Mouse (Mus musculus): ENCODE results near the gene Epb41l5. TPM values are rescaled to one million over a fixed set of nuclear protein-coding genes. Genes with fewer than 3 reads are reported as not detected.

Epb41l5 gene
- polyA plus RNA-seq, 1 experiment, result 0.30 TPM

GRCm38 (mm10) chr1:119518786-119519185 lies 130.0 kb downstream of the Epb41l5 start:
- Histone ChIP-seq H3K27ac (ENCODE audit: insufficient read depth, low read length) (no peak overlapping the region), H3K36me3 (ENCODE audit: control insufficient read depth, insufficient read depth, low read length) (no peaks in the 10 kb centered on the region), H3K4me1 (ENCODE audit: control insufficient read depth, insufficient read depth, insufficient read length) (no peaks in the 10 kb centered on the region), H3K27me3 (ENCODE audit: control insufficient read depth, insufficient read depth, low read length) (no peaks in the 10 kb centered on the region), H3K4me3 (ENCODE audit: extremely low read depth, insufficient read depth, insufficient read length) (no peak overlapping the region)
- DNase-seq (ENCODE audit: low read depth in 1 of 2, low spot score in 2 of 2), result no peak
- no peak for TF ChIP-seq POLR2A (IDR thresholded peaks at IDR 0.05; ENCODE audit: low read depth, low read length)
- TF ChIP-seq CTCF (IDR thresholded peaks at IDR 0.05; ENCODE audit: extremely low read depth, insufficient read depth, insufficient read length, insufficient replicate concordance), result no peak

- Histone ChIP-seq H3K27ac (ENCODE audit: insufficient read depth, low read length) (no peak overlapping the region), H3K36me3 (ENCODE audit: control insufficient read depth, insufficient read depth, low read length) (no peaks in the 10 kb centered on the region), H3K4me3 (ENCODE audit: extremely low read depth, insufficient read depth, insufficient read length) (no peak overlapping the region), H3K27me3 (ENCODE audit: control insufficient read depth, insufficient read depth, low read length) (no peaks in the 10 kb centered on the region), H3K4me1 (ENCODE audit: control insufficient read depth, insufficient read depth, insufficient read length) (no peaks in the 10 kb centered on the region)
- DNase-seq (ENCODE audit: low read depth in 1 of 2, low spot score in 2 of 2), result no peak
- TF ChIP-seq CTCF (IDR thresholded peaks at IDR 0.05; ENCODE audit: extremely low read depth, insufficient read depth, insufficient read length, insufficient replicate concordance) (no peak), POLR2A (IDR thresholded peaks at IDR 0.05; ENCODE audit: low read depth, low read length) (no peak)
- 90% methylated on average over 7 of the region's 7 CpGs for WGBS
These were observed 130.7 kb downstream of the Epb41l5 start for GRCm38 (mm10) chr1:119518060-119518459.

- Histone ChIP-seq H3K27me3 (ENCODE audit: control insufficient read depth, insufficient read depth, low read length) (no peaks in the 10 kb centered on the region), H3K4me1 (ENCODE audit: control insufficient read depth, insufficient read depth, insufficient read length) (no peaks in the 10 kb centered on the region), H3K36me3 (ENCODE audit: control insufficient read depth, insufficient read depth, low read length) (no peaks in the 10 kb centered on the region), H3K4me3 (ENCODE audit: extremely low read depth, insufficient read depth, insufficient read length) (no peak overlapping the region), H3K27ac (ENCODE audit: insufficient read depth, low read length) (no peak overlapping the region)
- WGBS, result 72% methylated on average over 8 of the region's 8 CpGs
- no peak for DNase-seq (ENCODE audit: low read depth in 1 of 2, low spot score in 2 of 2)
- no peak for TF ChIP-seq POLR2A (IDR thresholded peaks at IDR 0.05; ENCODE audit: low read depth, low read length)
- no peak for TF ChIP-seq CTCF (IDR thresholded peaks at IDR 0.05; ENCODE audit: extremely low read depth, insufficient read depth, insufficient read length, insufficient replicate concordance)
These were observed 137.9 kb downstream of the Epb41l5 start for GRCm38 (mm10) chr1:119510857-119511256.

GRCm38 (mm10) chr1:119510409-119510808 lies 138.4 kb downstream of the Epb41l5 start:
- TF ChIP-seq CTCF (IDR thresholded peaks at IDR 0.05; ENCODE audit: extremely low read depth, insufficient read depth, insufficient read length, insufficient replicate concordance) (no peak), POLR2A (IDR thresholded peaks at IDR 0.05; ENCODE audit: low read depth, low read length) (no peak)
- Histone ChIP-seq H3K4me1 (ENCODE audit: control insufficient read depth, insufficient read depth, insufficient read length) (no peaks in the 10 kb centered on the region), H3K4me3 (ENCODE audit: extremely low read depth, insufficient read depth, insufficient read length) (no peak overlapping the region), H3K27ac (ENCODE audit: insufficient read depth, low read length) (no peak overlapping the region), H3K27me3 (ENCODE audit: control insufficient read depth, insufficient read depth, low read length) (no peaks in the 10 kb centered on the region), H3K36me3 (ENCODE audit: control insufficient read depth, insufficient read depth, low read length) (no peaks in the 10 kb centered on the region)
- 67% methylated on average over 9 of the region's 9 CpGs for WGBS
- no peak for DNase-seq (ENCODE audit: low read depth in 1 of 2, low spot score in 2 of 2)

GRCm38 (mm10) chr1:119509474-119509873 lies 139.3 kb downstream of the Epb41l5 start:
- DNase-seq (ENCODE audit: low read depth in 1 of 2, low spot score in 2 of 2), result no peak
- H3K27me3 ChIP-seq (ENCODE audit: control insufficient read depth, insufficient read depth, low read length), result no peaks in the 10 kb centered on the region
- 68% methylated on average over 7 of the region's 7 CpGs for WGBS
- 0 out of 2 replicates have a peak, but pooled peaks cover 4% of the 10 kb centered on the region for H3K4me1 ChIP-seq (ENCODE audit: control insufficient read depth, insufficient read depth, insufficient read length)
- TF ChIP-seq POLR2A (IDR thresholded peaks at IDR 0.05; ENCODE audit: low read depth, low read length) (no peak), CTCF (IDR thresholded peaks at IDR 0.05; ENCODE audit: extremely low read depth, insufficient read depth, insufficient read length, insufficient replicate concordance) (no peak)
- H3K4me3 ChIP-seq (ENCODE audit: extremely low read depth, insufficient read depth, insufficient read length), result no peak overlapping the region
- no peak overlapping the region for H3K27ac ChIP-seq (ENCODE audit: insufficient read depth, low read length)
- H3K36me3 ChIP-seq (ENCODE audit: control insufficient read depth, insufficient read depth, low read length), result no peaks in the 10 kb centered on the region

- WGBS, result 74% methylated on average over 4 of the region's 4 CpGs
- no peaks in the 10 kb centered on the region for H3K27me3 ChIP-seq (ENCODE audit: control insufficient read depth, insufficient read depth, low read length)
- H3K36me3 ChIP-seq (ENCODE audit: control insufficient read depth, insufficient read depth, low read length), result no peaks in the 10 kb centered on the region
- H3K4me1 ChIP-seq (ENCODE audit: control insufficient read depth, insufficient read depth, insufficient read length), result peaks cover 4% of the 10 kb centered on the region; the same call in 1 of the 2 replicates
- DNase-seq (ENCODE audit: low read depth in 1 of 2, low spot score in 2 of 2), result no peak
- TF ChIP-seq POLR2A (IDR thresholded peaks at IDR 0.05; ENCODE audit: low read depth, low read length) (no peak), CTCF (IDR thresholded peaks at IDR 0.05; ENCODE audit: extremely low read depth, insufficient read depth, insufficient read length, insufficient replicate concordance) (no peak)
- no peak overlapping the region for H3K27ac ChIP-seq (ENCODE audit: insufficient read depth, low read length)
- no peak overlapping the region for H3K4me3 ChIP-seq (ENCODE audit: extremely low read depth, insufficient read depth, insufficient read length)
These were observed 140.3 kb downstream of the Epb41l5 start for GRCm38 (mm10) chr1:119508548-119508947.

GRCm38 (mm10) chr1:119505951-119506350 lies 142.8 kb downstream of the Epb41l5 start:
- H3K4me3 ChIP-seq (ENCODE audit: extremely low read depth, insufficient read depth, insufficient read length), result no peak overlapping the region
- TF ChIP-seq POLR2A (IDR thresholded peaks at IDR 0.05; ENCODE audit: low read depth, low read length) (no peak), CTCF (IDR thresholded peaks at IDR 0.05; ENCODE audit: extremely low read depth, insufficient read depth, insufficient read length, insufficient replicate concordance) (no peak)
- H3K27me3 ChIP-seq (ENCODE audit: control insufficient read depth, insufficient read depth, low read length), result no peaks in the 10 kb centered on the region
- peaks cover 4% of the 10 kb centered on the region; the same call in 1 of the 2 replicates for H3K4me1 ChIP-seq (ENCODE audit: control insufficient read depth, insufficient read depth, insufficient read length)
- H3K27ac ChIP-seq (ENCODE audit: insufficient read depth, low read length), result no peak overlapping the region
- DNase-seq (ENCODE audit: low read depth in 1 of 2, low spot score in 2 of 2), result no peak
- 74% methylated on average over 3 of the region's 3 CpGs for WGBS
- H3K36me3 ChIP-seq (ENCODE audit: control insufficient read depth, insufficient read depth, low read length), result no peaks in the 10 kb centered on the region
